Mouse (Mus musculus) 3T3-L1 (cell line): ENCODE measurements around the gene Ttc28.

Source experiments
- DNase-seq: peaks from one replicate; pipeline ENCODE4 v3.0.0-alpha.2; 2015; ENCODE audit warnings: low read depth, low spot score

The Ttc28 gene

DNA sequence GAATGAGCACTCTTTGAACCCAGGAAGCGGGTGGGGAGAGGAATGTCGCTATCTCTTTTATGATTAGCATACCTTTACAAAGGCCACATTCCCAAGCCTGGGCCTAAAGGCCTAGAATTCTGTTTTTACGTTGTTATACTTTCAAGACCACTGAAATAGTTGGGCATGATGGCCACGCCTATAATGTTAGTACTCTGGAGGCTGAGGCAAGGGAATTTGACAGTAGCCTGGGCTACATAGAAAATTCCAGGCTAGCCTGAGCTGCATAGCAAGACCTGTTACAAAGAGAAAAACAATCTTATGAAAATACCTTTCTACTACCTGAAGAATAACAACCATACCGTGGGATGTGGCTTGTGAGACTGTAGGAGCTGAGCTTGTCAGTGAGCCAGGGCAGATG is 248.2 kb downstream of the Ttc28 start:
- DNase-seq: no peak

GRCm38 (mm10) chr5:111130121-111130520 is 250.5 kb downstream of the Ttc28 start:
- DNase-seq: no peak

DNA sequence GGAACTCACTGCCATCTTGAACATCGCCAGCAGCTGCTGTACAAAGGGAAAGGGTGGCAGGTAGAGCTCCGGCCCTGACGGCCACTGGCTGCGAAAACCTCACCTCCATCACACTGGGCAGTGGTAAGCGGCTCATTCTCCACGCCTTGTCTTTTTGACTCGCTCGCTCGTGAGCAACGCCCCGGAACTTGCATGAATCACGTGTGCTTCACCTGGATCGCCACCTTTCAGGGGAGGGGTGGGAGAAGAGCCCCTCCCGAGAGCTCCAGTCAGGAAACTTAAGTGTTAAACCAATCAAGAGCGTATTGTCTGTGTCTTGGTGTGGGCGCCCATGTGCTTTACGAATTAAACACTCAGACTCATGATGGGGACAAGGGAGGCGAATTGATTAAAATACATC is 252.0 kb downstream of the Ttc28 start:
- no peak for DNase-seq

GRCm38 (mm10) chr5:111133150-111133549 is 253.5 kb downstream of the Ttc28 start:
- no peak for DNase-seq

GRCm38 (mm10) chr5:111133754-111134153 is 254.2 kb downstream of the Ttc28 start:
- DNase-seq: no peak

GRCm38 (mm10) chr5:111137283-111137682 is 257.7 kb downstream of the Ttc28 start:
- DNase-seq: no peak

- no peak for DNase-seq
These were observed 258.1 kb downstream of the Ttc28 start for GRCm38 (mm10) chr5:111137742-111138141.

DNA sequence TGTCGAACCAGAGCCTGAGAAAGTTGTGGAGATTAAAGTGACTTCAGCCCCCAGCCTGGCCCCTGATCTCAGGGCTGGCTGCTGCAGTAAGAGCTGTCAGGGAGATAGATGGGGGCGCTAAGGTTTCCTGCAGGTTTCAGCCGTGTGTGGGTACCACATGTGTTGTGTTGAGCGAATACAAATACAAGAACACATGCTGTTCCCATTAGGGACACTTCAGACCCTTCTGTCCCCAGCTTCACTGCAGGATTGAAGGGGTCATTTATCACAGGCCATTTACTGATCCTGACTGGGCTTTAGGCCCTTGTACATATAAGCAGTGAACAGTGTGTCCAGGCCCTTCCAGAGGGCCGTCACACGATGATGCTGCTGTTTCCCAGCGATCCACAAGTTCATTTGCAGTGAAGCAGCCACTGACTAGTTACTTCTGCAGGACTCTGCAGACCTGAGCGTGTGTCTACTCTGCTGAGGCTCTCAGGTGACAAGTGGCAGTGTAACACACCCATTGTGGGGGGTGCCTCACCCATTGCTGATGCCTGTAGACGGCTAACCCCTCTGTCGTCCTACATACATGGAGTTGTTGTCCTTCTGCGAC is 258.7 kb downstream of the Ttc28 start:
- DNase-seq: no peak

DNA sequence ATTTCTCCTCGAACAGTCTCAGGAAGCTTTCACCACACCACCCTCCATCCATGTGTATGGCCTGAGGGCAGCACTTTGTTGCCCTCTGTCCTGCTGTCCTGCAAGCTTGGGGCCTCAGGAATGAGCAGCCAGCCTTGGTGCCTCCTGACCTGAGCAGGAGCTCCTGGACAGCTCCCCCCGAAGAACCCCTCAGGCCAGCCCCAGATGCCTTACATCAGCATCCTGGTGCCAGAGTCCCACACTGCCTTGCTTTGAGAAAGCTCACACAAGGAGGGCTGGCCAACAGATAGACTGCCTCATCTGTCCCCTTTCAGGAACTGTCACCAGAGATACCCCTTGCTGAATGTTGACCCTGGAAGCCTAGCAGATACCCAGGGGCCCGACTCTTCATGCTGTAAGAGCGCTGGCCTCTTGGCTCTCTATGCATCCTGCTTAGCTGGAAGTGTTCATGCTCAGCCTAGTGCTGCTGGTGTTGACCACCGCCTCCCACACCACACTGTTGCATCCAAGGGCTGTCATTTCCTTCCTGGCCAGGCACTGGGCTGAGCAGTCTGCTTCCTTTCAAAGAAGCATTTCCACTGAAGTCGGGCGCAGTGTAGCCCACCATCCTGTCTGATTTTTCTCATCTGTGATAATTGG is 259.4 kb downstream of the Ttc28 start:
- DNase-seq: no peak

- no peak for DNase-seq
These were observed 260.0 kb downstream of the Ttc28 start for GRCm38 (mm10) chr5:111139622-111140021.

GRCm38 (mm10) chr5:111141139-111141885 is 261.7 kb downstream of the Ttc28 start:
- no peak for DNase-seq

DNA sequence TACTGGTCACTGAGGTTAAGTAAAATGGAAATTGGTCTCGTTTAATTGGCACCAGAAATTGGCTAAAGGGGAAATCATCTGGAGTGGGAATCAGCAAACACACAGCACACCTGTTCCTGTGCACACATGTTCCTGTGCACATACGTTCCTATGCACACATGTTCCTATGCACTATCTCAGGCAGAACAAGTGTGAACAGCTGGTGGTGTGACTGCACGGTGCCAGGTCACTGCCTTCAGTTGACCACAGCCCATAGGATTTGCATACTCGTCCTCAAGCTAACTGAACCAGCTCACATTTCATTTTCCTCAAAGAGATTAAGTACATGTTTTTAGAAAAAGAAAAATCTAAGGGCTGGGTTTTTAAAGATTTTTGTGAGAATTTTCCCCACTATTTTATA is 263.2 kb downstream of the Ttc28 start:
- DNase-seq: no peak

DNA sequence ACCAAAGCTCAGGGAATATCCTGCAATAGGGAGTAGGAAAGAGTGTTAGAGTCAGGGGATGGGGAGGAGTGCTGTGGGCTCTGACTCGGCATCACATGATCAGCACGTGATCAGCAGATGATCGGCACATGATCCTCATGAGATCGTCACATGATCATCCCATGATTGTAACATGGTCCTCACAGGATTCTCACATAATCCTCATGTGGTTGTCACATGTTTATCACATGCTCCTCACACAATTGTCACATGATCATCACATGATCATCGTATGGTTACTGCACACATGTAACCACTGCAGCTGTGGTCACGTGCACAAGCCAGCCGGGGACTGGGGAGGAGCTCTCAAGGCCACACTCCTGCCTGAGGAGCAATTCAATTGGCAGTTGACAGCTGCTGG is 264.8 kb downstream of the Ttc28 start:
- no peak for DNase-seq

DNA sequence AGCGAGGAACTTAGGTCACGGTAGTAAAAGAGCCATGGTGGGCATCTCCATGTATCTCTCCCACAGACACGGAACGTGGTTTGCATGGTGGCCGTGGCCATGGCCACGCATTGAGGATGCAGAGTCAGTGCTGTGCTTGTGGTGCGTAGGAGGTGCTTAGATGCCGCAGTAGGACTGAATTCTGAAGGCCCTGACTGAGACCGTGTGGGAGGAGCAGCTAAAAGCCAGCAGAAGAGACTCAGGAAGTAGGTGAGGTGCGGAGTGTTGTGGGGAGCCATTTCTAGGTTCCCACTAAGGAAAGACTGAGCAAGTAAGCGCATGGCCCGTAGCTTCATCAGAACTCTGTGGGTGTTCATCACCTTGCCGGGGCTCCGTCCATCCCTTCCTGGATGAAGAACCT is 271.0 kb downstream of the Ttc28 start:
- no peak for DNase-seq

DNA sequence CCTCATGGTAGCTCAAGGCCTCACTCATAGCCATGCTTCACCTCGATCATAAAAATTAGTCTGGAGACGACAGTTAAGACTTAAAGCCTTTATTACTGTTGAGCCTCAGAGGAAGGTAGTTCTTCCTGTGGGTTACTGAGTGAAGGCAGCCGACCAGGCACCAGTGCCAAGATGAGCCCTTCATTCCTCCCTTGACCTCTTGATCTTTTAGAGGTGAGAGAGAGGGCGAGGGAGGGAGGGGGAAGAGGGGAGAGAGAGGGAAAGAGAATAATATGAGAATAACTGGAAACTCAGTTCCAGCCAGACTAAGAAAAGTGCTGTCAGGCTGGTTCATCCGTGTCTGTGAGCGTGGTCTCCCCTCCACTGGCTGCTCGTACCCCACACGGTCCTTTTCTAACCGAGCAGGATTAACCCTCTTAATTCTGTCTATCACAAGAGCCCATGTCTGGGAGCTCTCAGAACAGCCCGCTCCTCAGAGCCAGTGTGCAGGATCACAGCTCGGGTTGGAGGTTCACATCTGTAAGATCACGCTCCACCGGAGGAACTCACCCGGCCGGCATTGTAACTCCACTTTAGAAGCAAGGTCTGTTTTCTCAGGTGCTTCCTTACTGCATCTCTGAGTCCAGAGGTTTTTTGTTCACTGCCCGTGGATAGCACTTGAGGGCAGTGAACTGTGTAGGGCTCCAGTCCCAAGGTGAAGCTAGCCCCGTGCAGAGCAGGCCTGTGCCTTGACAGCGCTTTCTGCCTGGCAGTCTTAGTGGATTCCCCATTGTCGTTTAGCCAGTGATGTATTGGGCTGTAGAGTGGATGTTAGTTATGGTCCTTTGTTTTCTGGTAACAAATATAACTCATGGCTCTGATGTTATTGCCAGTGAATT is 272.5 kb downstream of the Ttc28 start:
- DNase-seq: peak; percentile 14

GRCm38 (mm10) chr5:111154586-111154985 is 275.0 kb downstream of the Ttc28 start:
- peak; percentile 80 for DNase-seq

GRCm38 (mm10) chr5:111155271-111155670 is 275.7 kb downstream of the Ttc28 start:
- peak; percentile 26 for DNase-seq

DNA sequence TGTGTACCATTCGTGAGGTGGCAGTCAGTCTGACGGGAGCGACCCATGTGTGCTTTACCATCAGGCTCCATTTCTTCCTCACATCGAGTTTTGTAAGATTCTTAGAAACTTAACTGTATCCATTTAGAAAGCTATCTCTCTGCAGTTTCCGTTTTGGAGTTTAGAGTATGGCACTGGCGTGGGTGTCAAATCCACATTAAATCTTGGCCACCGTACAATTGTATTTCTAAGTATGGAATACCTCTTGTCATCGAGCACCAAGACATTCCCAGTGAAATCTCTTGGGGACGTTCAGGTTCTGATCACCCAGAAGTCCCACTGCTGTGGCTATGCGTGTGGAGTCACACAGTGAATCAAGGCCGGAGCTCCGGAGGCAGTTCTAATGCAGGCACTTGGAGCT is 276.3 kb downstream of the Ttc28 start:
- DNase-seq: no peak

DNA sequence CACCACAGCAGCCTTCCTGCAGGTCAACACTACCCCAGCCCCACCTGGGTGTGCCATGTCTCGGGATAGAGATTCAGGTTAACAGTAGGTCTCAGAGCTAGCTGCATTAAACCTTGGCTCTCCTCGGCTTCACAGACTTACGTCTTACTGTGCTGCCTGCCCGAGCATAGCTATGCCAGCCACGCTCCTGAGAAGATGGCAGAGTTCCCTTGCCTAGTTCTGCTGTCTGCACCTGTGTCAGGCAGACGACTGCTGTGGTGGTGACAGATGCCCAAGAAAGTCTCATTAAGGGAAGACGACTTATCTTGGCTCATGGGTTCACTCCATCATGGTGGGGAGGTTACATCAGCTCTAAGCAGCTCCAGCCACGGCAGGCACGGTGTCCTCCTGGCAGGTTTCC is 278.7 kb downstream of the Ttc28 start:
- no peak for DNase-seq

DNA sequence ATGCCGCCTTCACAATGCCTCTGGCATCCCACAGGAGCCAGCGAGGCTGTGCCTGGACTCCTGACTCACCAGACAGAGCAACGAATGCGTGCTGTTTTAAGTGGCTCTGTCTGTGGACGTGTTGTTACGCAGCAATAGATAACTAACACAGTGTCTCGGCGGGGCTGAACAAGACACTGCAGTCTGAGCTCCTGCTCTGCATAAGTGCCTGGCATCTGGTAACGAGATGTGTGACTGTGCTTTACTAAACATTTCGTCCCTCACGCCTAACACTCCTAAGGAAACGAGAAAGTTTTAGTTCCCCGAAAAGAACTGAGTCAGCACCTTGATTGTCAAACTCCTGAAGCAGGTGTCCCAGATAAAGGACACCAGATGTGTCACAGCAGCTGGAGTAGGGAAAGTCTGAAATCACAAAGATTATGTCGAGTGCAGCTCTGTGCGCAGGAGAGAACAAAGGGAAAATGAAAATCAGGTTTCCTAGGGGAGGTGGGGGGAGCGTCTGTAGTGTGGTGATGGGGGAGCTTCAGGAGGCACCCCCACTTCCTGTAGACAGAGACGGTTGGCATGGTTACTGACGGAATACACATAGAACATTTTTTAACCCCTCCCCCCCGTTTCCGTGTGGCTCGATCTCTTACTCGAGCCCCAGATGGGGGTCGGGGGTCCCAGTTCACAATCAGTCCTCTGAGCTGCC is 280.2 kb downstream of the Ttc28 start:
- no peak for DNase-seq

DNA sequence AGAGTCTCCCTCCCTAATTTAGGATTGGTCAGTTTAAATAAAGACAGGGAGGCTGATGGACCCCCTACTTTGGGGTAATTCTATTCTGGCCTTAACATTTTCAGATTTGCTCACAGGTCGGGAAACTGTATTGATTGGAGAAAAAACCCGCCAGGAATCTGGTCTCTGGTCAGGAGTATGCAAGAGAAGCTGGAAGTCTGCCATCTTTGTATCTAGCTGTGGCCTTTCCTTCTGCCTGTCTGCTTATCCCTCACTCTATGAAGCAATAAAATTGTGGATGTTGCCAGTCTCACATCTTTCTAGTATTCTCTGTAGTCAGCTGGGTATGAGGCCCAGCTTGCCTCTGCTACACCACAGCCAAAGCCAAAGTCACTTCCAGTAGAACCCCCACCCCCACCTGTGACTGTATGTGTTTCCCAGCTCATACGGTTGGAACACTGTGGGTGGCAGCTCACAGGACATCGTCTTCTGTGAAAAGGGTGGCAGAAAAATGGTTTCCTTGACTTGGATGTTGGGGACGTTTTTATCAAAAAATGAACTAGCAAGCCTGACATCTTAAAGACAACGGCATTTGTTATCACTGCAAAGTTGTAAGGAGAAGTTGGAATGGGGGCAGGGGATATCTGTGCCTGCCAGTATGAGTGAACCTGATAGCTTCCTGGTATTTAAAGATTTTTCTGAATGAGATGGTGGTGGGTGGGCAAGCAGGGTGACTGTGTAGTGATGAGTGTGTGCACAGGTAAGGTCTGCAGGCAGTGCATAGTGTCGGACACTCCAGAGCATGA is 281.7 kb downstream of the Ttc28 start:
- peak; percentile 27 for DNase-seq
